Mouse (Mus musculus): ENCODE measurements around the gene Nsun2. TPM values are rescaled to one million over a fixed set of nuclear protein-coding genes. Genes with fewer than 3 reads are reported as not detected.

Nsun2 gene
- polyA plus RNA-seq, 1 experiment from 2014 or later: 82.0 TPM

- DNase-seq (ENCODE audit: low spot score) (no peak), ATAC-seq (replicated peaks; ENCODE audit: low FRiP score, low read depth) (no peak)
- no peak overlapping the region for H3K27ac ChIP-seq
- H3K4me3 ChIP-seq (replicated peaks; ENCODE audit: low read depth, low read length): no peak overlapping the region
- no peaks in the 10 kb centered on the region for H3K36me3 ChIP-seq (ENCODE audit: insufficient read depth, low read length)
- no peaks in the 10 kb centered on the region for H3K4me1 ChIP-seq (replicated peaks; ENCODE audit: insufficient read depth, low read length)
- H3K9ac ChIP-seq (ENCODE audit: low read depth, low read length): no peak overlapping the region
- no peak overlapping the region for H3K4me2 ChIP-seq (ENCODE audit: low read length)
- WGBS: 83% methylated on average over 5 of the region's 5 CpGs
- no peaks in the 10 kb centered on the region for H3K9me3 ChIP-seq (replicated peaks; ENCODE audit: low read length)
- TF ChIP-seq CTCF (IDR thresholded peaks at IDR 0.05; ENCODE audit: low read depth): no peak
- no peaks in the 10 kb centered on the region for H3K27me3 ChIP-seq (ENCODE audit: insufficient read depth, low read length)
Observed at GRCm38 (mm10) chr13:69672121-69672520, 138.6 kb downstream of the Nsun2 start.

- WGBS: 90% methylated on average over 10 of the region's 10 CpGs
- Histone ChIP-seq H3K27me3 (ENCODE audit: insufficient read depth, low read length) (no peaks in the 10 kb centered on the region), H3K36me3 (ENCODE audit: insufficient read depth, low read length) (no peaks in the 10 kb centered on the region), H3K4me1 (replicated peaks; ENCODE audit: insufficient read depth, low read length) (no peaks in the 10 kb centered on the region), H3K9me3 (replicated peaks; ENCODE audit: low read length) (no peaks in the 10 kb centered on the region), H3K9ac (ENCODE audit: low read depth, low read length) (no peak overlapping the region), H3K4me3 (replicated peaks; ENCODE audit: low read depth, low read length) (no peak overlapping the region), H3K4me2 (ENCODE audit: low read length) (no peak overlapping the region), H3K27ac (no peak overlapping the region)
- ATAC-seq (replicated peaks; ENCODE audit: low FRiP score, low read depth): no peak
- no peak for DNase-seq (ENCODE audit: low spot score)
- no peak for TF ChIP-seq CTCF (IDR thresholded peaks at IDR 0.05; ENCODE audit: low read depth)
Observed at GRCm38 (mm10) chr13:69672565-69672964, 139.0 kb downstream of the Nsun2 start.

- ATAC-seq (replicated peaks; ENCODE audit: low FRiP score, low read depth) (no peak), DNase-seq (ENCODE audit: low spot score) (no peak)
- H3K9me3 ChIP-seq (replicated peaks; ENCODE audit: low read length): no peaks in the 10 kb centered on the region
- no peak overlapping the region for H3K9ac ChIP-seq (ENCODE audit: low read depth, low read length)
- H3K4me3 ChIP-seq (replicated peaks; ENCODE audit: low read depth, low read length): no peak overlapping the region
- TF ChIP-seq CTCF (IDR thresholded peaks at IDR 0.05; ENCODE audit: low read depth): no peak
- no peak overlapping the region for H3K4me2 ChIP-seq (ENCODE audit: low read length)
- H3K36me3 ChIP-seq (ENCODE audit: insufficient read depth, low read length): no peaks in the 10 kb centered on the region
- 74% methylated on average over 5 of the region's 5 CpGs for WGBS
- no peaks in the 10 kb centered on the region for H3K27me3 ChIP-seq (ENCODE audit: insufficient read depth, low read length)
- H3K27ac ChIP-seq: no peak overlapping the region
- no peaks in the 10 kb centered on the region for H3K4me1 ChIP-seq (replicated peaks; ENCODE audit: insufficient read depth, low read length)
Observed at GRCm38 (mm10) chr13:69673197-69673920, 139.8 kb downstream of the Nsun2 start.

- Histone ChIP-seq H3K9ac (ENCODE audit: low read depth, low read length) (no peak overlapping the region), H3K4me2 (ENCODE audit: low read length) (no peak overlapping the region), H3K27me3 (ENCODE audit: insufficient read depth, low read length) (no peaks in the 10 kb centered on the region), H3K36me3 (ENCODE audit: insufficient read depth, low read length) (no peaks in the 10 kb centered on the region), H3K27ac (no peak overlapping the region), H3K9me3 (replicated peaks; ENCODE audit: low read length) (no peaks in the 10 kb centered on the region), H3K4me3 (replicated peaks; ENCODE audit: low read depth, low read length) (no peak overlapping the region), H3K4me1 (replicated peaks; ENCODE audit: insufficient read depth, low read length) (no peaks in the 10 kb centered on the region)
- 60% methylated on average over 10 of the region's 10 CpGs for WGBS
- TF ChIP-seq CTCF (IDR thresholded peaks at IDR 0.05; ENCODE audit: low read depth): no peak
- ATAC-seq (replicated peaks; ENCODE audit: low FRiP score, low read depth) (no peak), DNase-seq (ENCODE audit: low spot score) (peak; percentile 33)
Observed at GRCm38 (mm10) chr13:69673921-69674618, 140.5 kb downstream of the Nsun2 start.

Other genes starting within 250 kb of the Nsun2 start
- gene Tent4a, start 871 bp downstream of the Nsun2 start, polyA plus RNA-seq (2015; fragmentation: Nextera tagmentation; extraction: Ambion mirVana): 4.7 and 5.0 TPM in 2 replicates
- 28.7 and 31.9 TPM in 2 replicates for gene Srd5a1, start 77.7 kb downstream of the Nsun2 start, polyA plus RNA-seq (2015; fragmentation: Nextera tagmentation; extraction: Ambion mirVana)
- 0.21 and 0.38 TPM in 2 replicates for gene Ube2ql1, start 206.1 kb downstream of the Nsun2 start, polyA plus RNA-seq (2015; fragmentation: Nextera tagmentation; extraction: Ambion mirVana)